Mouse (Mus musculus) layer of hippocampus, postnatal 14 days (tissue): Measurements from ENCODE around the gene Fbxo17. TPM values are rescaled to one million over a fixed set of nuclear protein-coding genes. Genes with fewer than 3 reads are reported as not detected.

Experiments used
- DNase-seq, 2 experiments: peaks; one replicate each; pipeline ENCODE4 v3.0.0; 2021 to 2022; ENCODE audit warnings: low spot score in 2 of 2, mixed read lengths in 1 of 2
- total RNA-seq, 2 experiments: library from RNA; stranded (reverse); gene quantifications; 2 replicates each; pipeline ENCODE4 v1.2.3; 2021

The Fbxo17 gene
- total RNA-seq, 2 experiments from 2014 or later: 0.88 to 0.97 TPM

DNA sequence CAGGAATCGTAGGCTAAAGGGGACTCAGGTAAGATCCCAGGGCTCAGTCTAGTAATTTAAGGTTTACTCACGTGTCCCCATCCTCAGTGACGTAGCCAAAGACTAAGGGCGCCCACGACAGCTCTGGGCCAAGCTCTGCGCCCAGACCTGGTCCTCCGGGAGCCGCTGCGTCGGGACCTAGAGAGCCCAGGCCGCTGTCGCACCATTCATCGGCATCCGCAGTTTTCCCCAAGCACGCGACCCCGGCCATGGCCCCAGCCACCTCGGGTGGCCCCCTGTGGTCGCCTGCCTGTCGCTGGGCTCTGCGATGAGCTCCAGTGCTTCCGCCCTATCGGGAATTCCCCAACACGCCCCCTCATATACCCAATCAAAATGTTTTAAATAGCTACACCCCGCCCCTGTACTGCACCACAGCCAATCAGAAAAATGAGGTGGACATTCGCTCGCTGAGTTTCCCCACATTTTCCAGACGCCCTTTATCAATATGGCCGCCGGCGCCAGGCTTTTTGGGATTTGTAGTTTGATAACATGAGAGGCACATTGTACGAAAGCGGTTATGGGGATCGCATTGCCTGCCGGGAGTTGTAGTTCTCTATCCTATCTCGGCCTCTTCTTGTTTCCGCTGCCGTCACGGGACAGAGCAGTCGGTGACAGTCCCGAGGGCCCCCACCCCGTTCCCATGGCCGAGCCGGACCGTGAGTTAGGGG is 49.7 kb downstream of the Fbxo17 start, which contains the start of gene Sirt2:
Gene Sirt2, plus strand, starts transcription at position 563 of the 707 bp plus-strand sequence.
- peak; percentile 97 to 100 for DNase-seq

DNA sequence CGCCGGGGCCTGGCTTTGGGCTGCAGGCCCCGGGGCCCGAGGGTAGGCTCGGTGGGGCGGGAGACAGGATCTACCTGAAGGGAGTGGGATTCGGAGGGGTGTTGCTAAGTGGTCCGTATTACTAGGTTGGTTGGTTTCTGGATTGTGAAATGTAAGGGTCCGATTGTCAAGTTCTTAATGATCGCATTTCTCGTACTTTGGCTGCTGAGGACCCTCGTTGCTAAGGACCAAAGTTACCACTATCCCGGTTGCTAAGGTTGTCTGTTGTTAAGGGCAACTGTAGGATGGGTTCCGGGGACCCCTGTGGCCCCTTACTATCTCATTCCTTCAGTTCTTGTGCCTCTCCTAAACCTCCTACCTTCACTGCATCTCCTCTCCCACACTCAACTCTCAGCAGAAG is 50.3 kb downstream of the Fbxo17 start:
- no peak for DNase-seq

GRCm38 (mm10) chr7:28767462-28767965 is 50.9 kb downstream of the Fbxo17 start, which contains the start of gene Nfkbib:
Gene Nfkbib (minus strand): TSS chr7:28767512.
- DNase-seq: no peak

DNA sequence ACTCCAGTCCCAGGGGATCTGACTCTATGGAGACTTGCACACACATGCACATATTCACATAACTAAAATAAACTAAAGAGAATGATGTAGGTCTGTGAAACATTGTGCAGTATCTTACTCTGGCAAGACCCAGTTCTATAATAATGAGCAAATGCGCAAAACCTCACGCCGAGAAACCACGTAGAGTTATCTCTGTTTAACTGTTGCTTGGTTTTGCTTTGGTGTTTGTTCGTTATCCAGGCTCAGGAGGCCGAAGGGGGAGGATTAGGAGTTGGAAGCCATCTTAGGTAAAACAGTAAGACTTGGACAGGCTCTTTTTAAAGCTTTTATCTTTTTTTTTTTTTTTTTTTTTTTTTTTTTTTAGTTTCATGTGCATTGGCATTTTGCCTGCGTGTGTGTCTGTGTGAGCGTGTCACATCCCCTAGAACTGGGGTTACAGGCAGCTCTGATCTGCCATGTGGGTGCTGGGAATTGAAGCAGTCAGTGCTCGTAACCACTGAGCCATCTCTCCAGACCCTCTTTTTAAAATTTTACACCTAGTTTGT is 52.9 kb downstream of the Fbxo17 start:
- DNase-seq: no peak

DNA sequence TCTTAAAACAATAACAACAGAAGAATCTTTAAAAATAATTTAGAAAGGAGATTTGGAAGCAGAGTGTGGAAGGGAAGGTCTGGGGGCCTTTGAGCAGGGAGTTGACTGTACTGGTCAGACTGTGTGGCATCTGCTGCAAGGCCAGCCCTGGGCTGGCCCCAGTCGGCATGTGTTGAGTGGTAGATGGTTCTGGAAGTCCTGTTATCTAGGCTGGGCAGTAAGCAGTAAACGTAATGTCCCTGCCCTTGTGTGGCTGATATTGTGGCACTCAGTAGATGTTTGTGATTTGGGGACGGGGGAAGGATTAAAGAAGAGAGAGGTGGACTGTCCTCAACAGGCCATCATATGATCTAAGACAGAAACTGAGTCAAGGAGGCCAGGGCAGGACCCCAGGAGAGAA is 53.7 kb downstream of the Fbxo17 start:
- DNase-seq: no peak

- DNase-seq: no peak
Observed at GRCm38 (mm10) chr7:28771867-28772266, 55.3 kb downstream of the Fbxo17 start.

- no peak for DNase-seq
Observed at GRCm38 (mm10) chr7:28773163-28773562, 56.6 kb downstream of the Fbxo17 start.

DNA sequence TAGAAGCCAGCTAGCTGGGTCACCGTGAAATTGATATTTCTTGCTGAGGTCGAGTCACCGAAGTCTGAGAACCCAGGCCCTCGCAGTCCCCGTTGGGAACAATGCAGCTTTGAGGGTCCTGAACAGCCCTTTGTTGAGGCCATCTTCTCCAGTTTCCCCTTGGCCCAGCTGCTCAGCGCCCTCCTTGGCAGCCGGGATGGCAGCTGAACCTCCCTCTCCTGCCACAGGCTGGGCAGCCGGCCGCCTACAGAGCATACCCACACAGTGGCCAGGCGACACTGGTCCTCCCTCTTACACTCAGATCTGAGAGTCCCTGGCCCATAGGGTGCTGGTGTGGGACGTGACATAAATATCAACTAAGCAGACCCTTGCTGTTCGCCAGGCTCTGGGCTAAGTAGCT is 57.6 kb downstream of the Fbxo17 start:
- peak; percentile 47 to 60 for DNase-seq

DNA sequence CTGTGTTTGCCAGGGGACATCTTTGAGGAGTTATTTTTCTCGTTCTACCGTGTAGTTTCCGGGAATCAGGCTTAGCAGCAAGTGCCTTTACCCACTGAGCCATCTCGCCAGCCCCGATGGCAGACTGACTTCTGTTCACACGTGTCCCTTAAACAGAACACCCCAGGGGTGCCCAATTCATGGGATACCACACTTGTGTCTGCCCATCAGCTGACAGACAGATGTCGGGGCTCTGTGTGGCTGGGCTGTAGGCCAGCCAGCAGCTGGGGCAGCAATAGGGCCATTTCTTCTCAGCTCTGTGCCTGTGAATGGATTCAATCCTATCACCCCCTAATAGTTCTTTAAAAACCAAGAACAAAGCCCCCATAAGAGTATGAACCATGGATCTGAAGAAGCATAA is 58.5 kb downstream of the Fbxo17 start:
- DNase-seq: no peak

- no peak for DNase-seq
Observed at GRCm38 (mm10) chr7:28778825-28779224, 62.2 kb downstream of the Fbxo17 start.

DNA sequence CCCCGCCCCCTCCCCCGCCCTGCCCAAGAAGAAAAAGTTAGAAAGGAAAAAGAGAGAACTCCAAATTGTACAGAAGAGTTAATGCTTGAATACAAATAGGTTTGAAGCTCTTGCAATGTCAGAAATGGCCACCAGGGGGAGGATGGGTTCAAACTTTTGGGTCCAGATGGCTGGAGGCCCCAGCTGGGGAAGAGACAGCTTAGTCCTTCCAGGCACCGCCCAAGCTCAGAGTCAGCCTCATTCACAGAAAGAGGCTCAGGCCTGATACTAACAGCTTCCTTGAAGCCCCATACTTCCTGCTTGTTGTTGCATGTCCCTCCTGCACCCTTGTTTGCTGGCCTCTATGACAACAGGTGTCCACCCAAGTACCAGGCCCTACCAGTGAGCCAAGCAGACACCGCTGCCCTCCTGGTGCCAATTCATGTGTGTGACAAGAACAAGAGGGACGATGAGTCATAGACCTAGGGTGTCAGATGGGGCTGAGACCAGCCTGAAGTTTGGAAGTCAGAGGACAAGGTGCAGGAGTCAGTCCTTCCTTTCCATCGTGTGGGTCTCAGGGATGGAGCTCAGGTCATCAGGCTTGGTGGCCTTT is 63.6 kb downstream of the Fbxo17 start:
- peak; percentile 89 to 91 for DNase-seq

DNA sequence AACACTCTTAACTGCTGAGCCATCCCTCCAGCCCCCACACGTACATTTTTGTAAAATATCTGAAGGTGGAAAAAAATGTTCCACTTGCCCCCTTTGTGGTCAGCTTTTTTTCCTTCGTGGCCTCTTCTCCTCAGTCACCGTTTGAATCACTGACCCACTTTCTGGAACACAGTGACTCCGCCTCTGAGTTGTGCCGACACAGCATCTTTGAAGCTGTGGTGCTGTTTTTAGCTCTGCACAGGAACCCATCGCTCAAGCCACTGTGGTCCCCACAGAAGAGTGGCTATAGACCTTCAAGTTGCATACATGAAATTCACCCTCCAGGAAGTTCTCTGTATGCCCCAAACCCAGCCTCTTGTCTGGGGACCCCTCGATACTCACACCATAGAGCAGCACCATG is 64.3 kb downstream of the Fbxo17 start:
- DNase-seq: no peak

DNA sequence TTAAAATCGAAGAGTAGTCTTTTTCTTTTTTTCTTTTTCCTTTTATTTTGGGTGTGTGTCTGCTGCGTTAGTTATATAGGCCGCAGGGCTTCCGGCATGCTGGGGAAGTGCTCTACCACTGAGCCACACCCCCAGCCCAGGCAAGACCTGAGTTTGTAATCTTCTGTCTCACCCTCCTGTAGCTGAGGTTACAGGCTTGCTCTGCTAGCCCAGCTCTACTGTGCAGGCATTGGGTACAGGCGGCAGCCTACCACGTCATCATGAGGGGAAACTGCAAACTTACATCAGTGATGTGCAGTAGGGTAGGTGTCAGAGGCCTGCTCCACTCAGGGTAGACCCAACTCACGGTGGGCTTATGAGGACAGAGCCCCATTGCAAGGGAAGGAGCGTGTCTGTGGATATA is 64.7 kb downstream of the Fbxo17 start:
- no peak for DNase-seq

- no peak for DNase-seq
Observed at GRCm38 (mm10) chr7:28785161-28785560, 68.6 kb downstream of the Fbxo17 start.

Other genes with a start within 250 kb of the Fbxo17 start
- gene Ifnl2, start 206.3 kb upstream of the Fbxo17 start, total RNA-seq: not detected
- gene Ifnl3, start 194.0 kb upstream of the Fbxo17 start, total RNA-seq: not detected
- not detected for gene Sycn, start 175.9 kb upstream of the Fbxo17 start, total RNA-seq
- under 1 TPM; 0.33 to 0.62 TPM for gene Nccrp1, start 169.6 kb upstream of the Fbxo17 start, total RNA-seq
- 10 to 100 TPM; 69.5 to 71.6 TPM for gene Samd4b, start 118.7 kb upstream of the Fbxo17 start, total RNA-seq
- gene Pak4, start 118.6 kb upstream of the Fbxo17 start, total RNA-seq: 10 to 100 TPM; 11.6 to 14.6 TPM
- 1 to 10 TPM; 1.0 to 1.9 TPM for gene Acp7, start 85.5 kb upstream of the Fbxo17 start, total RNA-seq
- gene Fbxo27, start 24.0 kb upstream of the Fbxo17 start, total RNA-seq: 10 to 100 TPM; 14.5 to 15.7 TPM
- gene Mrps12, start 25.0 kb downstream of the Fbxo17 start, total RNA-seq: 10 to 100 TPM; 55.4 to 66.9 TPM
- gene Sars2, start 25.2 kb downstream of the Fbxo17 start, total RNA-seq: 10 to 100 TPM; 14.4 to 15.0 TPM
- gene Ccer2, start 39.4 kb downstream of the Fbxo17 start, total RNA-seq: under 1 TPM in 1 of 2 experiments, not detected in 1; 0.41 TPM
- 100 to 1,000 TPM; 325 to 336 TPM for gene Sirt2, start 49.9 kb downstream of the Fbxo17 start, total RNA-seq
- gene Nfkbib, start 50.7 kb downstream of the Fbxo17 start, total RNA-seq: 10 to 100 TPM; 31.4 to 33.9 TPM
- gene Rinl, start 72.2 kb downstream of the Fbxo17 start, total RNA-seq: 1 to 10 TPM; 2.9 to 3.3 TPM
- 100 to 1,000 TPM; 379 to 416 TPM for gene Hnrnpl, start 91.7 kb downstream of the Fbxo17 start, total RNA-seq
- 10 to 100 TPM; 58.2 to 61.2 TPM for gene Ech1, start 108.4 kb downstream of the Fbxo17 start, total RNA-seq
- gene Lgals4, start 117.0 kb downstream of the Fbxo17 start, total RNA-seq: 1 to 10 TPM; 3.9 to 4.2 TPM
- not detected for gene Lgals7, start 147.0 kb downstream of the Fbxo17 start, total RNA-seq
- gene Capn12, start 164.6 kb downstream of the Fbxo17 start, total RNA-seq: 1 to 10 TPM in 1 of 2 experiments, under 1 TPM in 1; 0.67 to 1.3 TPM
- gene Actn4, start 245.5 kb downstream of the Fbxo17 start, total RNA-seq: 100 to 1,000 TPM; 123 to 132 TPM